Mouse (Mus musculus) kidney, postnatal 10 days (tissue): ENCODE results near the gene Tnk1.
"Not testable (repeated sequence)": the region's sequence is repeated elsewhere in the genome, so short reads cannot be mapped to it uniquely, and the experiment has no call there.

ENCODE experiments used
- DNase-seq: peaks from one replicate; pipeline ENCODE4 v3.0.0; 2021; ENCODE audit warnings: mixed read lengths

Gene Tnk1

DNA sequence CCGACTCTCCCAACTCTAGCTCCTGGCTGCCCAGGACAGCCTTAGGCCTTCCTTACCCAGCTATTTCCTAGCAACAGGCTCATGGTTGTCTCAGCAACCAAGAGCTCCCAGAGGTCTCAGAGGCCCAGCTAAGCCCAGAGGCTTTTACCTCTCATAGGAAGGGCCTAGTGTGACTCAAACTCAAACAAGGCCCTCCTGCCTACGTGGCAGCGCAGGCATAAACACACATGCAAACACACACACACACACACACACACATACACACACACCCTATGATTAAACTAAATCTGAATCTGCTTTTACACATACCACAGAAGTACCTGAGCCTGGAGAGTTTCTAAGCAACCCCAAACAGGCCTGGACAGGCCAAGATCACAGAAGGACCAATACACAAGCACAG is 19.9 kb upstream of the Tnk1 start:
- peak; percentile 10 for DNase-seq

DNA sequence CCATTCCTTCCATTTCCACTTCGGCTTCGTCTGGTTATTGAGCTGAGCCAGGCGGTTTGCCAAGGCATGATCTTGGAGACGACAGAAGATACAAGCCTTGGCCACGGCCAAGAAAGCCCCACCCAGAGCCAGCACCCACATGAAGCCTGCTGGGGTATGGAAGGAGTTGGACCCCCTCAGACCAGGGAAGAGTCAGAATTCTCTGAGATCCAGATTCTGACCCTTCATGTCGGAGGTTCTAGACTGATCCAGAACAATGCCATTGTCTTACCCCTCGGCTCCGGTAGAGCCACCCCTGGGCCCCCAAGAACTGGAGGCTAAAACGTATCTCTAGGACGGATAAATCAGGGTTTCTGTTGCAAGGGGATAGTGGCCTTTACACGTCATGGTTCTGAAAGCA is 19.3 kb upstream of the Tnk1 start, which contains the start of gene Tmem95:
TSS of gene Tmem95 (minus strand) at position 141 of the 400 bp plus-strand sequence.
- DNase-seq: peak; percentile 35

DNA sequence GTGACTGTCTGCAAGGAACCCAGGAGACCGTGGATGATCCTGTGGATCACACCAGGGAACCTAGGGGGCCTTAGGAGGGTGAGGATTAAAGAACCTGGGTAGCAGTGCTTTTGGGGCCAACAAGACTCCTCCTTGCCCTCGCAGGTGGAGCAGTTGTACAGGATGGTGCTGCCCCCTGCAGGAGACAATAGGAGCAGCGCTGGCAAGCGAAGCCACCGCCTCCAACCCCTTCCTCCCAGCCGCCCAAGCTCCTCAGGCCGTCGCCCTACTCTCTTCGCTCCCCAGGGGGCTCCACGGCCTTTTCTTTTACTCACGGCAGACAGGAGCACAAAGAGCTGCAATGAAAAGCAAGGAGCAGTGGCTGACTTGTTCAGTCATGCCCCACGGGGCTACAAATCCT is 18.3 kb upstream of the Tnk1 start:
- DNase-seq: peak; percentile 93

DNA sequence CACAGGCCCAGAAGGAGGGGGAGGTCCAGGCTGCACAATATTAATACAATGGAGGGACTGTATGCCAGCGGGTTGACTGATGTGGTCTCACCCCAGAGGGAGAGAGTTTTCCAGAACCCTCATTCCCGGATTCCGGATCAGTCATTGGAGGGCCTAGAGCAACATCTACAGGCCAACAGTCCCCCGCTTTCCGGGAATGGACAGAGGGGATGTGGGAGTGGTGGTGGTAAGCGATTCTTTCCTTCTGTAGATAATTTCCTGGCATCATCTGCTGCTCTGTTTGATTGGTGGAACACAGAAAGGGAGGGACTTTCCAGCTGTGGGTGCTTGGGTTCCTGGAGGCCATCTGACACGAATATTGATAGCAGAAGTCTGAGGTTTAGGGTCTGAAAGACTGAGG is 17.7 kb upstream of the Tnk1 start:
- DNase-seq: peak; percentile 73

DNA sequence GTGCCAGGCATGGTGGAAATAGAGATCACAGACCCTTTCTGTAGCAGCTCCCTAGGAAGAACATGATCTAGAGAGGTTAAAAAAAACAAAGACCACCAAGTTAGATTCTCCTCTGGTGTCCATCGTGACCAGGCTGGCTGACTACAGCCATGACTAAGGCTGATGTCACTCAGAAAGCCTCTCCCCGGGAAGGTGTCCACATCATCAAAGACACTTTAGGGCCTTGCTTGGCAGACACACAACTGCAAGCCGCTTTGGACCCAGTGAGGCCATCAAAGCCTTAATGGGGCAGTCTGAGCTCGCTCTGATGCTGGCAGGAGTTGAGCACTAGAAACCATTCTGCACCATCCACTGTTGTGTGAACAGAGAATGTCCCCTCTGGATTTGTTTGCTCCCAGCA is 13.9 kb upstream of the Tnk1 start:
- no peak for DNase-seq

DNA sequence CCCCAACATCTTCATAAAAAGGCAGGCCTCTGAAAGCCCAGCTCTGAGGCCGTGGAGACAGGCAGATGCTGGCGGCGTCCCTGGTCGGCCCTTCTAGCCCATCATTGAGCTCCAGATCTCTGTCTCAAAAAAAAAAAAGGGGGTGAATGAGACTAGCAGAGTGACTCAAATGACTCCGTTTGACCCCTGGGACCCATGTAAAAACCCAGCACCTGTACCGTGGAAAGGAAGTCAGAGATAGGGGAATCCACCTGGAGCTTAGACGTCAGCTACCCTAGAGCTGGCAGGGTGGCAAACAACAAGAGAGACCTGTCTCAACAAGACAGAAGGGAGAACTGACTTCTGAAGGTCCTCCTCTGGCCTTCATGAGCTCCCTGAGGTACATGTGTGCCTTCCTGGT is 13.3 kb upstream of the Tnk1 start:
- no peak for DNase-seq

DNA sequence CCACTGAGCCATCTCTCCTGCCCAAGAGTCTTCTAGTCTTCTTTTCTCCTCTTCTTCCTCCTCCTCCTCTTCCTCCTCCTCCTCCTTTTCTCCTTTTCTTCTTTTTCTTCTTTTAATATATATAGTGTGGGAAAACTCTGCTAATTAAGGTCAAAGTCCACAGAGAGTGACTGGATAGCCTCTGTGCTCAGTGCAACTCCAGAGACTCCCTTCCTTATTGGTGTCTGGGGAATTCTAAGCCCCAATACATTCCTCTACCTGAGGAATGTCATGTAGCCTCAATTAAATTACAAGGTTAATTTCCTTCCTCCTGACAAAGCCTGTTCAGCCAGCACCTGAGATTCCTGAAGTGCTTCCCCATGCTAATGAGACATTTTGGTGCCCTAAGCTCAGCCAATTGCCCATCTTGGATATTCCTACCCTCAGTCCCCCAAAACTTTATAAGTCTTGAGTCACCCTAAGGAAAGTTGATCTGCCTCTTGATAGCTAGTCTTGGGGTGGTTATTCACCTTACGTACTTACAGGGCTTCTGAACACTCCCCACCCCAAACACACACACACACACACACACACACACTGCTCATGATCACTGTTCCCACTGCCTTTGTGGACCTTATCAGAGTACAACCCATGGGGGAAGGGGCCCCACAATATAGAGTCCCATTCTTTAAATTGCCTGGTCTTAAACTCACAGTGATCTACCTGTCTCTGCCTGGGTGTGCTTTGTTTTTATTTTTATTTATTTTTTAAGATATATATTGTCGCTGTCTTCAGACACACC is 11.9 kb upstream of the Tnk1 start:
- DNase-seq: no peak

DNA sequence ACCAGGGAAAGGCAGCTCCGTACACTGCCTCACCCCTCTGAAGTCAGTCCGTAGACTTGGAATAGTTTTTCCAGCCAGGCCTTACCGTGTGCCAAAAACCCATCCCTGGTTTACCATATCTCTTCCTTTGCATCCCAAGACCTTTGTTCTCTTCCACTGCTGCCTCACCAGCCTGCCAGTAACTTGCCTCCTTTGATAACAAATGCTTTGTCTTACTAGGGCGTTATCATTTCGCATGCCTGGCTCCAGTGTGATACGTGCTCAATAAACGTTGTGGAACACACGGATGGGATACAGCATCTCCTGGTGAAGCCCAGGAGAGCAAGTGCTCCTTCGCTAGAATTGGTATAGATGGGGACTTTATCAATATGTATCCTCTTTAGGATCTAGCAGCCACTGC is 8.8 kb upstream of the Tnk1 start:
- DNase-seq: no peak

DNA sequence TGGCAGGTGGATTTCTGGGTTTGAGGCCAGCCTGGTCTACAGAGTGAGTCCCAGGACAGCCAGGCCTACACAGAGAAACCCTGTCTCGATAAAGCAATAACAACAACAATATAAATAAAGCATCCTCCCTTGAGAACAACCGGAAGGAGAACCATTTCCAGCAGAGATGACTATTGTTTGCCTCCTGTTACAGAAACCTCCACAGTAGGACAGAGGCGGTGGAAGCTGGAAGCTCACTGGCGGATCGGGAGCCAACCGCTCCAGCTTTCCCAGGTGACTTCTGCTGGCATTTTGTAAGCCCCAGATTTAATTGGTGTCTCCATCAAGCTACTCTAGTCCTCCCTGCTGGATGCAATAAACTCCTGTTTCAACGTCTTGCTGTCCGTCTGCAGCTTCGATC is 7.0 kb upstream of the Tnk1 start:
- DNase-seq: no peak

DNA sequence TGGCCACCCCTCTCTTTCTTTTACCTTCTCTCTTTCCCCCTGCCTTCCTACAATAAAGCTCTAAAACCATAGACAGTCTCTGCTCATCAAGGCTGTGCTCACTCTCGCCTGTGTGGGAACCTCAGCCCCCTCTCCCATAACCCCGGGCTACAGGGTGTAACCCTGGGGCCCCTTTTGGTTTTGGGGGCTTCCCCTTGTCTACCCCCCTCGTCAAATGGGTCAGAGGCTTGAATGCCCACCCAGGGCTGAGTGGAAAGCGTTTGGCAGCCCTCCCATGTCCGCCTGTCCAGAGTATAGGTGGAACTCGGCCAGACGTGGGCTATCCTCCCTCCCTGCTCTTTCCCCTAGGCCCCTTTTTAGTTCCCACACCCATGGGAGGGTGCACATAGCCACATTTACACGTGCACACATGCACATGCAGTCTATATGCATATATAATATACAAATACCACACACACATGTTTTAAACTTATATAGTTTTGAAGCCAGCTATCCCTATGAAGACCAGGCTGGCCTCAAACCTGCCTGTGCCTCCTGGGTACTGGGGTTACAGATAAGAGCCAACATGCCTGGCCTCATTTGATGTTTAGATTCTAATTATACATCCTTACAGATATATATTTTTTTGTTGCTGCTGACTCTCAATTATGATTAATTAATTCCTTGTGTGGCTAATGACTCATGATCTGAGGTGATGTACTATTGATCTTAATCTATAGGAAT is 5.8 kb upstream of the Tnk1 start:
- DNase-seq: no peak

DNA sequence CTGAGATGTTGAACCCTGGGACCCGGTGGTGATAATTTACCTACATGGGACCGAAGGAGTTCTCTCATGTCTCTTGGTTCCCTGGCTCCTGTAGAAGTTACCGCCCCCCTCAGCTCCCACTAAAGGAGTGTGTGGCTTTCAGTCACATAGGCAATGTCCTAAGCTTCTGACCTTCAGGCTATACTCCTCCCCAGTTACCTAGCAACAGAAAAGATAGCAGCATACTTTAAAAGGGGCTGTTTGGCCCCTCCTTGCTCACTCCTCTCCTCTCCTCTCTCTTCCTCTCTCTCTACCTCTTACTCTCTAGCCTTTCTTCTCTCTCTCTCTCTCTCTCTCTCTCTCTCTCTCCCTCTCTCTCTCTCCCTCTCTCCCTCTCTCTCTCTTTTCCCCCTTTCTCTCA is 5.2 kb upstream of the Tnk1 start:
- not testable (repeated sequence) for DNase-seq

DNA sequence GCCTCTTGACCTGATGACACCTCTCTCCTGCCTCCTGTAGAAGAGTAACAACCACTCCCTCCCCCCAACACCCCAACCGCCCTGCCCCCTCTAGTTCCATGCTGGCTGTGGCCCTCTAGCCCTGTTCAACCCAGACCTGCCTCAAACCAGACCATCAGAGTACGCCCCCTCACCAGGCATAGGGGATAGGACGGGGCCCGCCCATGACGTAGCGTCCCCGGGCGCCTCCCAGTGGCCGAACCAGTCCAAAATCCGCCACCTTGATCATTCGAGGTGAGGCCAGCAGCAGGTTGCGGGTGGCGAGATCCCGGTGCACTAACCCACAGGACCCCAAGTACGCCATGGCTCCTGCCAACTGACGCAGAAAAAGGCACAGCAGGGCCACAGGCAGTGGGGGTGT is 3.2 kb downstream of the Tnk1 start:
- DNase-seq: peak; percentile 65

DNA sequence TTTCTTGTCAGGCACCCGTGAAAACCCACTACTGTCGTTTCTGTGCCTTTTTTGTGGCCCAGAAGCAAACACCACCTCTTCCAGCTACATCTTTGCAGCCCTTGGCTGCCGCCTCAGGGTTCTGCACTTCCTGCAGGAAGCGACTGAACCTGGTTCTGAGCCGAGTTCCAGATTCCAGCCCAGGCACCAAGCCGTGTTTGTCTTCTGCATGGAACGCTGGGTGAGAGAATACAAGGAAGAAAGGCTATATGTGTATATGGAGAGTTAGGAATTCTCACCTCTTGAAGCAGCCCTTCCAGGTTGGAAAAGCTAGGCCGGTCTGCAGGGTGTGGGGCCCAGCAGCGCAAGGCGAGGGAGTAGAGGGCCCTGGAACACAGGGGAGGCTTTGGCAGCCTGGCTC is 3.9 kb downstream of the Tnk1 start:
- DNase-seq: no peak

DNA sequence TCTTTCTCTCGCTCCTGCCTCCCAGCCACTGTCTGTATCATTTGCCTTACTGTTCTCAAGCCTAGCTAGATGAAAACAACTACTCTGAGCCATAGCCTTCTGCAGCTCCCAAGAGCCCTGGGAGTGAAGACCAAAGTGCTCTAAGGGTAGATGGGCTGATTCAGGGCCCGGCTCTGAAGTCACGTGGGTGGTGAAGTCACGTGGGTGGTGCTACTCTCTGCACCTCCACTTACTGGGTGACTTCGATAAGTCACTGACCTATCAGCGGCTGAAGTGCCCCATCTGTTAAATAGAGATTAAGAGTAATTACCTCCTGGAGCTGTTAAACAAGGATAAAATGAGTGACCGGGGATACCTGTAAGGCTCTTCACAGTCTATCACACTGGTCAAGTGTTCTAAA is 4.5 kb downstream of the Tnk1 start:
- peak; percentile 47 for DNase-seq

DNA sequence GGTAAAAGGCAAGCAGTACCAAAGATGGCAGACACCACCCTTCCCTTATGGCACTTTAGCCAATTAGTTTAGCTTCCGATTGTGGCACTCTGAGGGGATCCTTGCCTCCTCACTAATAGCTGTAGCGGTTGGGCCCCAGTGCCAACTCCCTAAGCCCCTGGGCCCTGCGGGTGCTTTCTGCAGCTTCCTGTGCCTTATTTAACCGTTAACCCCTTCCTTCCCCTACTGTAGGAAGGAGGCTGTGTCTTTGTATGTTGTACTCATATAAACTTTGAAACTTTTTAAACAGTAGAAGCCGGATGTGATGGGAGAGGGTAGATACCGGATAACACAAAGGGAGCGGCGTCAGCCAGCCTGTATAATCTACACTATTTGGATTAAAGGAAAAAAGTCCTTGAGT is 7.8 kb downstream of the Tnk1 start:
- no peak for DNase-seq

DNA sequence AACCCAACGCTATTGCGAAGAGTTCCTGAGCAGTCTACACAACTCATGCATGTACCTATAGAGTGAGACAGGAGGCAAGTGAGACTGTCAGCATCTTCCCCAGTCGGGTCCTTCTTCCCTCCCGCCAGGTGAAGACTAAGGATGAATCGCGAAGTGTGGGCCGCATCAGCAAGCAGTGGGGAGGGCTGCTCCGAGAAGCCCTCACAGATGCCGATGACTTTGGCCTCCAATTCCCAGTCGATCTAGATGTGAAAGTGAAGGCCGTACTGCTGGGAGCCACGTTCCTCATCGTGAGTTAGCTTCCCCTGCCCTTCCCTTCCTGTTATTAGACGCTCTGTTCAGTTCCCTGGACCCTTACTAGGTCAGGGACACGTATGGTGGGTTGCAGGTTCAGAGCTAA is 8.6 kb downstream of the Tnk1 start:
- no peak for DNase-seq

DNA sequence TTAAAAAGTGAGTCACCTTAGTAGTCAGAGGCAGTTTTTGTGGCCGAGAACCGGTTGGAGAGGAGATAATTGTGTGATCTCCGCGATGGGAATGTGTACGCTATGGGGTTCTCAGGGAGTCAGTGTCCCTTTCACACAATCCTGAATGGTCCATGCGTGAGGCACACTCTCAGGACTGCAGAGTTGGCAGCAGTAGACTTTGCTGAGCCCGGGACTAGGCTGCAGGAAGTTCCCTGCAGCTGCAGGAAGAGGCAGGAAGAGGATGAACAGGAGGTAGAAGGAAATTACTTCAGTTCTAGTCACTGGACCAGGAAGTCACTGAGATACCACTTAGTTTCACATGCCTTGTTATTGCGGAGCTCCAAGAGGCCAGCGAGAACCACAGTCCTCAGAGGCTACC is 9.4 kb downstream of the Tnk1 start:
- no peak for DNase-seq

DNA sequence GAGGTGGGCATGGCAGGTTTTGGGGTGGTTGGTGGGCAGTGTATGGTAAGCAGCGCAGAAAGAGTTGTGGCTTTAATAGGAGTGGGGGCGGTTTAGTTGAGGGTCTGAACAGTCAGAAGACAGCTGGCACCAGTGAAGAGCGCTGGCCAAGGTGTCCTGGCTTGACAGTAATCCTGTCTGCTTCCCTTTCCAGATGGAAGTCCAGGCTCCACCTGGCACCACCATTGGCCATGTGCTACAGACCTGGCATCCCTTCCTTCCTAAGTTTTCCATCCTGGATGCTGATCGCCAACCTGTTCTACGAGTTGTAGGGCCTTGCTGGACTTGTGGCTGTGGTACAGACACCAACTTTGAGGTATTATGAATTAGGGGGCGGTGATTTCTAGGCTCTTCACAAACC is 10.5 kb downstream of the Tnk1 start:
- no peak for DNase-seq

DNA sequence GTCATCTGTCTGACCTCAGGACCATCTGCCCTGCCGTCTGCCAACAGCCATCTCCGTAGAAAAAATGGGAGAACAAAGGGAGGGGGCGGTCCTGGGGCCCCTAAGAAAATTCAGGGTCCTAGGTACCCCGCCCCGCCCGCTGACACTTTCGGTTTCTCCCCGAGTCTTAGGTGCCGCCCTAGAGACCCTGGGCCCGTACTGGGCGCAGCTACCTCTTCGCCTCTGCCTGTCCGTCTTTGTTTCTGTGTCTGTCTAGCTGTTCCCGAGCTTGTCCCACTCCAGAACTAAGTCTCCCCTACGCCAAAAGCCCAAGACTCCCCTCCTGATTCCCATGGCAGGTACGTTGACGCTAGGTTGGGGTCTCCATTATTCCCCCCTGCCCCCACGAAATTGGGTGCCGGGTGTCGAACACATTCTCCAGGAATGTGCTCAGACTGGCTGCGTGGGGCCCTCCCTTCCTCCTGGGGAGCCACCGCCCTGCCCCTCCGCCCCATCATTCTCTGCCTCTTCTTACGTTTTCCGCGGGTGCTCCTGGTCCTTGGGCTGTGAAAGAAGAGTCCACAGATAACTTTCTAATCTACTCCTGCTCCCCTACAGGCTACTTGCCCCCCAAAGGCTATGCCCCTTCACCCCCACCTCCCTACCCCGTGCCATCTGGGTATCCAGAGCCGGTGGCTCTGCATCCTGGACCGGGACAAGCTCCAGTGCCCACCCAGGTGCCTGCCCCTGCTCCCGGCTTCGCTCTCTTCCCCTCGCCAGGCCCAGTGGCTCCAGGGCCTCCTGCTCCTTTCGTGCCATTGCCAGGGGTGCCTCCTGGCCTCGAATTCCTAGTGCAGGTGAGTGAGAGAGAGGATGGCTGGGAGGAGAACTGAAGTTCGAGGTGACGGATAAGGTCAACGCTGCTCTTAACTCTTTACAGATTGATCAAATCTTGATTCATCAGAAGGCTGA is 11.5 kb downstream of the Tnk1 start:
- DNase-seq: peak; percentile 58

DNA sequence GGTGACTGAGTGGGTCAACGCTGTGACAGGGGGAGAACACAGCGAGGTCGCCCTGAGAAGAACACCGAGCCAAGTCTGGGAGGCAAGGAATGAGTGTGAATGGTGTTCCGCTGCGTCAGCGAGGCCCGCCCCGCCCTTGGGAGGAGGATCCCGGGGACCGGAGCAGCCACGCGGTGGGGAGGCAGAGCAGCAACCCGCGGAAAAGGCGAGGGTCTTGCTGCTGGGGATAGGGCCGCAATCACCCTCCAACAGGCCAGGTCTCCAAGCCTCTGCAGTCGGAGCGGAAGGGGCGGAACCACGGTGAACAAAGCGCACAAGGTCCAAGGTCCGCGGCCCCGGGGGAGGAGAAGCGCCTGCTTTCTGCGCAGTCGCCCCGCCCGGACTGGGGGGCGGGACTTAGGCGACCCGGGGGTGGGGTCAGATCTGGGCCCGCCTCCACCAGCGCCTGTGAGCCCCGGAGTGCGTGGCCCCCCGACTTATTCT is 12.3 kb downstream of the Tnk1 start, which contains the start of gene Plscr3:
TSS of gene Plscr3 (plus strand) at position 179 of the 483 bp plus-strand sequence.
- peak; percentile 97 for DNase-seq

DNA sequence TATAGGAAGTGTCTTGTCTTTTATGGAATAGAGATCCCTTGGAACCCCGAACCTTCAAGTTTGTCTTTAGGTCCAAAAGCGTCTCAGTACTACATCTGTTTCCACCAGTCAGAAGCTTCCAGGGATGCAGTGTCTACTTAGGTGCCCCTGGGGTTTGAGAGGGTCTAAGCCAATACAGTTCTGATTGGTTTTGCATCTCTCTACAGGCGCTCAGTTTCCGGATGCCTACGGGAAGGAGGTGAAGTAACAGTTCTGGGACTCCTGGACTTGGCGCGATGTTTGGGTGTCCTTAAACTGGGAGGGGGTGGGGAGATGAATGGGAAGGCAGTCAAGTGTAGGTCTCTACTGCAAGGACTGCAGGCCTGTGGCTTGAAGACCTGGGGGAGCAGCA is 19.8 kb downstream of the Tnk1 start:
- DNase-seq: peak; percentile 45

DNA sequence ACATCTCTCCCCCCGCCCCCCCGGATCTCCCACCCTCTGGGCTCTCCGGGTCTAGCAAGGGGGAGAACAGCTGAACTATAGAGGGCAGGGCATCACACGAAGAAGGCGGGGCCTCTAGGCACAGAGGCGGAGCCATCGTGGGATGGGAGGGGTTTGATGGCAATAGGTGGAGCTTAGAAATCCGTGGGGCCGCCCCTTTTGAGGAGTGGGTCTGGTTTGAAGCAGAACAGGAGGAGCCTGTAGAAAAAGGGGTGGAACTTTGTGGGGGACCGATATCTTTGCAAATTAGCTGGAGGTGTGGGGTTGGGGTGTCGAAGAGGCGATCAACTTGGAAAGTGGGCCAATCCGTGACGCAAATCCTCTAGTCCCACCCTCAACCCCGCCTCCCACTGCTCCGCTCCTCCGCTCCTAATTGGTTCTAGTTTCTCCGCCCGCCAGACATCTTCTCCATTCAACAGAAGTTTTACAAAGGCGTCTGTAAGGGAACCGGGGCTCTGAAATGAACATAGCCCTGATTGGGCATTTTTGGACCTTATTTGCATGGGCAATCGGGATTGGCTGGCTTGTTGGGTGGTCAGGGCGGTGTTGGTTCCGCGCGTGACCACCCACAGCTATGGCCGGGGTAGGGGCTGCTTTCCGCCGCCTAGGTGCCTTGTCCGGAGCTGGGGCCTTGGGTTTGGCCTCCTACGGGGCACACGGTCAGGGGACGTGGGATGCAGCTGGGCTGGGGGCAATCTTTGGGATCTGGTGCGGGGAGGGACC is 20.4 kb downstream of the Tnk1 start, which contains the start of gene Tmem256:
TSS of gene Tmem256 (plus strand) at position 563 of the 762 bp plus-strand sequence.
- DNase-seq: peak; percentile 97
